Mouse (Mus musculus) intestine, embryonic 15.5 days (tissue): ENCODE results near the gene Lmnb2. TPM values are rescaled to one million over a fixed set of nuclear protein-coding genes. Genes with fewer than 3 reads are reported as not detected.
A peak's percentile ranks its signal among the peaks of the same experiment; 100 is the strongest.

Source experiments
- ATAC-seq: fragments of 200-750 bp; cut with Nextera tagmentation; 2 replicates; pipeline ENCODE4 v1.8.0; 2017; ENCODE audit warnings: moderate TSS enrichment, moderate library complexity
- H3K27ac ChIP-seq: fragments of 300-500 bp; sonication (generic); 2 replicates; pipeline ENCODE4 v1.5.1; 2015; ENCODE audit warnings: mild to moderate bottlenecking, inconsistent platforms
- H3K27me3 ChIP-seq: fragments of 300-500 bp; sonication (generic); replicated peaks from 2 replicates; pipeline ENCODE4 v1.6.1; 2015; ENCODE audit warnings: inconsistent platforms
- H3K36me3 ChIP-seq: fragments of 300-500 bp; sonication (generic); 2 replicates; pipeline ENCODE4 v1.6.1; 2015; ENCODE audit warnings: inconsistent platforms
- H3K4me1 ChIP-seq: fragments of 300-500 bp; sonication (generic); replicated peaks from 2 replicates; pipeline ENCODE4 v1.6.1; 2015; ENCODE audit warnings: inconsistent platforms
- H3K4me2 ChIP-seq: fragments of 300-500 bp; sonication (generic); replicated peaks from 2 replicates; pipeline ENCODE4 v1.6.1; 2015; ENCODE audit warnings: mild to moderate bottlenecking, inconsistent platforms
- H3K4me3 ChIP-seq: fragments of 300-500 bp; sonication (generic); replicated peaks from 2 replicates; pipeline ENCODE4 v1.5.1; 2015; ENCODE audit warnings: inconsistent platforms
- H3K9ac ChIP-seq: fragments of 300-500 bp; sonication (generic); 2 replicates; pipeline ENCODE4 v1.6.1; 2015; ENCODE audit warnings: inconsistent platforms
- H3K9me3 ChIP-seq: fragments of 300-500 bp; sonication (generic); 2 replicates; pipeline ENCODE4 v1.6.1; 2016; ENCODE audit warnings: inconsistent platforms
- WGBS: fragments of 180-500 bp; shearing (Covaris S2); methylation state at CpG from one replicate; pipeline ENCODE4 v1.1.7; 2015; 5-methylcytosine and 5-hydroxymethylcytosine counted together
- polyA plus RNA-seq: library from polyadenylated mRNA; unstranded; fragments of >200 nt; fragmentation: Nextera tagmentation; extraction: Ambion mirVana; gene quantifications from 2 replicates; pipeline ENCODE4 v1.2.1, GENCODE M21; 2015

The Lmnb2 gene
- polyA plus RNA-seq, 1 experiment from 2014 or later = 41.0 TPM

GRCm38 (mm10) chr10:80942919-80943318, 24.9 kb upstream of the Lmnb2 start:
- peaks cover 62% of the 10 kb centered on the region for H3K4me1 ChIP-seq
- no peaks in the 10 kb centered on the region for H3K27me3 ChIP-seq
- WGBS = 60% methylated on average over 8 of the region's 8 CpGs
- H3K9me3 ChIP-seq = no peaks in the 10 kb centered on the region
- no peak overlapping the region for H3K9ac ChIP-seq
- H3K4me2 ChIP-seq = no peak overlapping the region
- ATAC-seq = no peak
- H3K27ac ChIP-seq = no peak overlapping the region
- no peak overlapping the region for H3K4me3 ChIP-seq
- no peaks in the 10 kb centered on the region for H3K36me3 ChIP-seq

- Histone ChIP-seq H3K36me3 (no peaks in the 10 kb centered on the region), H3K9ac (peak overlapping the region; percentile 43; the same call in 1 of the 2 replicates), H3K27ac (peak overlapping the region; percentile 84), H3K4me2 (peak overlapping the region; percentile 79), H3K4me3 (no peak overlapping the region), H3K27me3 (no peaks in the 10 kb centered on the region), H3K4me1 (peaks cover 68% of the 10 kb centered on the region), H3K9me3 (no peaks in the 10 kb centered on the region)
- ATAC-seq = no peak
- WGBS = 26% methylated on average over 2 of the region's 2 CpGs
These were observed 22.9 kb upstream of the Lmnb2 start for GRCm38 (mm10) chr10:80940988-80941347.

GRCm38 (mm10) chr10:80940320-80940987, 22.4 kb upstream of the Lmnb2 start:
- Histone ChIP-seq H3K9me3 (no peaks in the 10 kb centered on the region), H3K27me3 (no peaks in the 10 kb centered on the region), H3K4me1 (peaks cover 73% of the 10 kb centered on the region), H3K9ac (peak overlapping the region; percentile 43; the same call in 1 of the 2 replicates), H3K36me3 (no peaks in the 10 kb centered on the region), H3K4me2 (peak overlapping the region; percentile 79), H3K4me3 (no peak overlapping the region), H3K27ac (peak overlapping the region; percentile 84)
- WGBS = 21% methylated on average over 8 of the region's 8 CpGs
- peak; percentile 56 for ATAC-seq

GRCm38 (mm10) chr10:80939671-80940070, 21.6 kb upstream of the Lmnb2 start:
- no peaks in the 10 kb centered on the region for H3K36me3 ChIP-seq
- H3K4me1 ChIP-seq = peaks cover 79% of the 10 kb centered on the region
- peak overlapping the region; percentile 79 for H3K4me2 ChIP-seq
- H3K9ac ChIP-seq = peak overlapping the region; percentile 43
- ATAC-seq = peak; percentile 62
- WGBS = 3% methylated on average over 28 of the region's 28 CpGs
- peak overlapping the region; percentile 84 for H3K27ac ChIP-seq
- H3K4me3 ChIP-seq = peak overlapping the region; percentile 35
- H3K9me3 ChIP-seq = no peaks in the 10 kb centered on the region
- no peaks in the 10 kb centered on the region; the same call in 1 of the 2 replicates for H3K27me3 ChIP-seq

GRCm38 (mm10) chr10:80938831-80939550, 20.9 kb upstream of the Lmnb2 start:
- peak overlapping the region; percentile 35 for H3K4me3 ChIP-seq
- WGBS = 9% methylated on average over 13 of the region's 15 CpGs

GRCm38 (mm10) chr10:80937646-80938045, 19.6 kb upstream of the Lmnb2 start:
- peak overlapping the region; percentile 84; the same call in 1 of the 2 replicates for H3K27ac ChIP-seq
- H3K9me3 ChIP-seq = no peaks in the 10 kb centered on the region
- 27% methylated on average over 8 of the region's 8 CpGs for WGBS
- peak; percentile 13 for ATAC-seq
- H3K4me1 ChIP-seq = peaks cover 82% of the 10 kb centered on the region
- no peak overlapping the region for H3K9ac ChIP-seq
- peaks cover 5% of the 10 kb centered on the region; the same call in 1 of the 2 replicates for H3K27me3 ChIP-seq
- H3K36me3 ChIP-seq = no peaks in the 10 kb centered on the region
- H3K4me3 ChIP-seq = no peak overlapping the region
- peak overlapping the region; percentile 39 for H3K4me2 ChIP-seq

More at GRCm38 (mm10) chr10:80938831-80939550, 20.9 kb upstream of the Lmnb2 start:
- Histone ChIP-seq H3K4me2 (peak overlapping the region; percentile 79), H3K9ac (0 out of 2 replicates have a peak overlapping the region, but pooled peaks have one; percentile 43), H3K9me3 (no peaks in the 10 kb centered on the region), H3K4me1 (peaks cover 80% of the 10 kb centered on the region), H3K36me3 (no peaks in the 10 kb centered on the region), H3K27ac (peak overlapping the region; percentile 84), H3K27me3 (peaks cover under 1% of the 10 kb centered on the region; the same call in 1 of the 2 replicates)
- ATAC-seq = peak; percentile 36

GRCm38 (mm10) chr10:80936810-80937164, 18.7 kb upstream of the Lmnb2 start:
- peaks cover 5% of the 10 kb centered on the region; the same call in 1 of the 2 replicates for H3K27me3 ChIP-seq
- peak overlapping the region; percentile 45 for H3K9ac ChIP-seq
- peak overlapping the region; percentile 39; the same call in 1 of the 2 replicates for H3K4me3 ChIP-seq
- ATAC-seq = no peak
- 0 out of 2 replicates have a peak overlapping the region, but pooled peaks have one; percentile 84 for H3K27ac ChIP-seq
- H3K36me3 ChIP-seq = no peaks in the 10 kb centered on the region
- H3K4me2 ChIP-seq = peak overlapping the region; percentile 81
- H3K9me3 ChIP-seq = no peaks in the 10 kb centered on the region
- 19% methylated on average over 6 of the region's 6 CpGs for WGBS
- peaks cover 90% of the 10 kb centered on the region for H3K4me1 ChIP-seq

- no peaks in the 10 kb centered on the region for H3K9me3 ChIP-seq
- peaks cover 91% of the 10 kb centered on the region for H3K4me1 ChIP-seq
- peak overlapping the region; percentile 39 for H3K4me3 ChIP-seq
- peak; percentile 10; the same call in 1 of the 2 replicates for ATAC-seq
- WGBS = 4% methylated on average over 36 of the region's 37 CpGs
- no peaks in the 10 kb centered on the region for H3K36me3 ChIP-seq
- H3K4me2 ChIP-seq = peak overlapping the region; percentile 81
- H3K27ac ChIP-seq = peak overlapping the region; percentile 48
- peaks cover 5% of the 10 kb centered on the region; the same call in 1 of the 2 replicates for H3K27me3 ChIP-seq
- peak overlapping the region; percentile 45 for H3K9ac ChIP-seq
These were observed 18.2 kb upstream of the Lmnb2 start for GRCm38 (mm10) chr10:80936135-80936809.

- ATAC-seq = no peak
- H3K4me3 ChIP-seq = peak overlapping the region; percentile 39; the same call in 1 of the 2 replicates
- H3K4me2 ChIP-seq = peak overlapping the region; percentile 81
- H3K4me1 ChIP-seq = peaks cover 91% of the 10 kb centered on the region
- H3K9me3 ChIP-seq = no peaks in the 10 kb centered on the region
- H3K27me3 ChIP-seq = peaks cover 5% of the 10 kb centered on the region; the same call in 1 of the 2 replicates
- H3K27ac ChIP-seq = peak overlapping the region; percentile 48; the same call in 1 of the 2 replicates
- H3K9ac ChIP-seq = peak overlapping the region; percentile 21
- no peaks in the 10 kb centered on the region for H3K36me3 ChIP-seq
- 13% methylated on average over 17 of the region's 17 CpGs for WGBS
These were observed 17.7 kb upstream of the Lmnb2 start for GRCm38 (mm10) chr10:80935698-80936097.

GRCm38 (mm10) chr10:80935241-80935640, 17.2 kb upstream of the Lmnb2 start:
- H3K27ac ChIP-seq = no peak overlapping the region
- H3K9me3 ChIP-seq = no peaks in the 10 kb centered on the region
- ATAC-seq = no peak
- 42% methylated on average over 3 of the region's 3 CpGs for WGBS
- H3K36me3 ChIP-seq = no peaks in the 10 kb centered on the region
- H3K4me1 ChIP-seq = peaks cover 91% of the 10 kb centered on the region
- peak overlapping the region; percentile 81; the same call in 1 of the 2 replicates for H3K4me2 ChIP-seq
- H3K27me3 ChIP-seq = peaks cover 5% of the 10 kb centered on the region; the same call in 1 of the 2 replicates
- H3K9ac ChIP-seq = no peak overlapping the region
- H3K4me3 ChIP-seq = no peak overlapping the region

GRCm38 (mm10) chr10:80934136-80934985, 16.3 kb upstream of the Lmnb2 start:
- no peak overlapping the region for H3K4me2 ChIP-seq
- WGBS = 54% methylated on average over 14 of the region's 14 CpGs
- no peak overlapping the region; the same call in 1 of the 2 replicates for H3K27ac ChIP-seq
- H3K36me3 ChIP-seq = no peaks in the 10 kb centered on the region
- no peak overlapping the region for H3K9ac ChIP-seq
- no peaks in the 10 kb centered on the region for H3K9me3 ChIP-seq
- no peak overlapping the region for H3K4me3 ChIP-seq
- peaks cover 5% of the 10 kb centered on the region; the same call in 1 of the 2 replicates for H3K27me3 ChIP-seq
- no peak for ATAC-seq
- H3K4me1 ChIP-seq = peaks cover 87% of the 10 kb centered on the region
